ENCODE assay signal across 28 mouse cellular contexts in genomic region chr4:45588322-45588721, GRCm38 (mm10). TPM values are rescaled to one million over a fixed set of nuclear protein-coding genes. Genes with fewer than 3 reads are reported as not detected.
DNase-seq lines count a peak whose midpoint lies in the region; ATAC-seq and TF ChIP-seq lines count a peak whose summit lies in the region.
"Had no signal": no experiment of that assay in that cellular context is flagged by ENCODE, and none has a peak within 500 bp of the region (broad histone marks: within the 10 kb centered on the region; RNA-seq: fewer than 3 reads in every experiment).

No protein-coding gene starts in this region.

- ATAC-seq in intestine, embryonic 16.5 days = peak; percentile 66
- no peak for ATAC-seq in forebrain, embryonic 12.5 days (ENCODE audit: low FRiP score)
- ATAC-seq: forebrain, embryonic 14.5 days; forebrain, postnatal 0 days; hindbrain, postnatal 0 days; inflammation-experienced regulatory T-cells, adult 6 months had no signal

- peaks cover 31% of the 10 kb centered on the region for H3K4me1 ChIP-seq in kidney, adult 2 months (ENCODE audit: control insufficient read depth, insufficient read depth, low read length)
- peaks cover 29% of the 10 kb centered on the region for H3K4me1 ChIP-seq in intestine, embryonic 16.5 days (ENCODE audit: control insufficient read depth, insufficient read depth, low read length)
- H3K4me1 ChIP-seq in forebrain, embryonic 12.5 days = peaks cover 33% of the 10 kb centered on the region

- TF ChIP-seq POLR2A in kidney, adult 2 months (IDR thresholded peaks at IDR 0.05; ENCODE audit: low read depth, low read length) = no peak

- H3K27ac ChIP-seq in kidney, adult 2 months (ENCODE audit: insufficient read depth, low read depth, low read length) = no peak overlapping the region
- peak overlapping the region; percentile 67; the same call in 1 of the 2 replicates for H3K27ac ChIP-seq in intestine, embryonic 16.5 days (ENCODE audit: low read length)
- H3K27ac ChIP-seq in forebrain, embryonic 12.5 days = no peak overlapping the region
- H3K27ac ChIP-seq: forebrain, embryonic 10.5 days; gastrocnemius, adult 2 months; heart, embryonic 15.5 days; hindbrain, embryonic 14.5 days; hindbrain, postnatal 0 days had no signal

- 31% methylated on average over 3 of the region's 3 CpGs for WGBS in kidney, adult 2 months
- WGBS in intestine, embryonic 16.5 days = 21% methylated on average over 3 of the region's 3 CpGs
- 22% methylated on average over 3 of the region's 3 CpGs for WGBS in forebrain, embryonic 12.5 days

- H3K9me3 ChIP-seq in intestine, embryonic 16.5 days (ENCODE audit: control insufficient read depth, low read length) = no peaks in the 10 kb centered on the region
- H3K9me3 ChIP-seq in forebrain, embryonic 12.5 days = no peaks in the 10 kb centered on the region
- H3K9me3 ChIP-seq: forebrain, embryonic 10.5 days; heart, embryonic 12.5 days; heart, embryonic 15.5 days had no signal

- no peaks in the 10 kb centered on the region for H3K36me3 ChIP-seq in kidney, adult 2 months (ENCODE audit: control insufficient read depth, insufficient read depth, low read length)
- H3K36me3 ChIP-seq in intestine, embryonic 16.5 days (ENCODE audit: control insufficient read depth, insufficient read depth, low read length) = no peaks in the 10 kb centered on the region
- no peaks in the 10 kb centered on the region for H3K36me3 ChIP-seq in forebrain, embryonic 12.5 days (replicated peaks)
- H3K36me3 ChIP-seq: forebrain, embryonic 10.5 days; heart, embryonic 12.5 days; heart, embryonic 15.5 days had no signal

- no peak for TF ChIP-seq CTCF in kidney, adult 2 months (conservative IDR thresholded peaks at IDR 0.05; ENCODE audit: insufficient read depth, insufficient read length, low read depth, low read length)

- H3K4me3 ChIP-seq in kidney, adult 2 months (ENCODE audit: insufficient read depth, low read depth, low read length) = no peak overlapping the region
- H3K4me3 ChIP-seq in intestine, embryonic 16.5 days (ENCODE audit: low read length) = no peak overlapping the region
- no peak overlapping the region for H3K4me3 ChIP-seq in forebrain, embryonic 12.5 days (replicated peaks)
- H3K4me3 ChIP-seq: forebrain, embryonic 10.5 days; gastrocnemius, adult 2 months; heart, embryonic 12.5 days; heart, embryonic 15.5 days had no signal

- no peaks in the 10 kb centered on the region for H3K27me3 ChIP-seq in kidney, adult 2 months (replicated peaks; ENCODE audit: control insufficient read depth, insufficient read depth, low read length)
- H3K27me3 ChIP-seq in intestine, embryonic 16.5 days (replicated peaks; ENCODE audit: control insufficient read depth, insufficient read depth, low read length) = no peaks in the 10 kb centered on the region; the same call in 1 of the 2 replicates
- peaks cover 35% of the 10 kb centered on the region for H3K27me3 ChIP-seq in forebrain, embryonic 12.5 days
- H3K27me3 ChIP-seq: CH12.LX had no signal

- peak overlapping the region; percentile 34 for H3K4me2 ChIP-seq in intestine, embryonic 16.5 days (ENCODE audit: low read depth, low read length)
- no peak overlapping the region for H3K4me2 ChIP-seq in forebrain, embryonic 12.5 days
- H3K4me2 ChIP-seq: heart, embryonic 12.5 days; heart, embryonic 15.5 days; hindbrain, embryonic 14.5 days had no signal

- no peak overlapping the region for H3K9ac ChIP-seq in intestine, embryonic 16.5 days (ENCODE audit: low read depth, low read length)
- H3K9ac ChIP-seq in forebrain, embryonic 12.5 days = no peak overlapping the region
- H3K9ac ChIP-seq: forebrain, postnatal 0 days; heart, embryonic 12.5 days; heart, embryonic 15.5 days; hindbrain, embryonic 14.5 days had no signal

- peak; percentile 14 for DNase-seq in kidney, adult 2 months
- no peak for DNase-seq in kidney, postnatal 25 days
- DNase-seq in ZHBTc4 (ENCODE audit: low read depth, low spot score) = peak; percentile 38
- DNase-seq in adipocyte (ENCODE audit: low spot score) = no peak
- no peak for DNase-seq in lung, postnatal 36 days
- DNase-seq: adrenal gland, adult 8-10 months; adrenal gland, postnatal 25 days; B cell, adult 2 months; cerebellum, adult 11-12 months; cerebellum, adult 8-10 months; cerebellum, postnatal 10 days; cerebellum, postnatal 36 days; forebrain, postnatal 0 days; gastrocnemius, adult 2 months; gastrocnemius, postnatal 14 days; heart, adult 18-20 months; heart, postnatal 10 days; heart, postnatal 36 days had no signal

RNA-seq across cellular contexts. Expression of gene Shb, which starts 56.1 kb away (rescaled TPM):
- 57.1 and 59.4 TPM in 2 replicates for polyA plus RNA-seq in kidney, adult 2 months (2012; rRNA removed)
- polyA plus RNA-seq in intestine, embryonic 16.5 days (2015; fragmentation: Nextera tagmentation; extraction: Ambion mirVana) = 1.5 and 2.7 TPM in 2 replicates
- polyA plus RNA-seq in forebrain, embryonic 12.5 days (2016; fragmentation: Nextera tagmentation; extraction: Ambion mirVana) = 10.4 and 13.6 TPM in 2 replicates

Comparison
In these comparisons a context has a peak if more than half of its experiments do, and no peak if none do; other contexts are left out.
1. DNase-seq: peak in kidney, adult 2 months (single experiment) and ZHBTc4 (single experiment); none in kidney, postnatal 25 days (0 of 2), adipocyte (single experiment) and lung, postnatal 36 days (single experiment).